Mouse (Mus musculus) thymus, adult 2 months (tissue): ENCODE results near the gene Mlxipl.

ENCODE experiments used
- CTCF ChIP-seq: fragments of 200-500 bp; IDR thresholded peaks from 2 replicates; pipeline ENCODE4 v1.5.1; 2012; ENCODE audit warnings: mild to moderate bottlenecking, control low read depth, low read length, moderate library complexity, borderline replicate concordance; ENCODE audit not compliant: control insufficient read depth, poor library complexity, insufficient read depth; ENCODE audit errors: extremely low read depth
- POLR2A ChIP-seq: fragments of 200-500 bp; IDR thresholded peaks from 2 replicates; pipeline ENCODE4 v1.6.1; 2012; ENCODE audit warnings: mild to moderate bottlenecking, low read length, control low read depth, moderate library complexity; ENCODE audit not compliant: control insufficient read depth, poor library complexity, insufficient read depth; ENCODE audit errors: extremely low read depth

DNA sequence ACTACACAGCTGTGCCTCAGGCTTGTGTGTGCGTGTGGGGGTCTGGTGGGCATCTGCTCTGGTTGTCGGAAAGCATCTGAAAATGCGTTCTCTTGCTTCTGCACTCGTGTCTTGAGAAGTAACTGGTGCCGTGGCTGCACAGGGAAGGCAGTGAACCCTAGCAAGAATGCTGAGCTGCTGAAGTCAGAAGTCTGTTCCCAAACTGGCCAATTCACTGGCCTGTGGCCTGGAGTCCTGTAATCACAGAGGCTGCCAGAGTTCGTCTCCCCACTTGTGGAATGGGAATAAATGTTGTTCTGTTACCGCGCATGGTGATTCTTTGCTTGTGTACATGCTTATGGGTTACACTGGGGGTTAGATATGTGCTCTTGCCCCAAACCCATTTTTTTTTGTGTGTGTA, 72.7 kb downstream of the Mlxipl start:
- TF ChIP-seq CTCF (no peak), POLR2A (no peak)
